Mouse (Mus musculus) kidney, adult 2 months (tissue): Measurements from ENCODE around the gene Maml2.

ENCODE experiments used
- CTCF ChIP-seq: fragments of 200-500 bp; conservative IDR thresholded peaks from 2 replicates; pipeline ENCODE4 v1.5.1; 2011; ENCODE audit warnings: low read depth, mild to moderate bottlenecking, control low read depth, low read length, moderate library complexity, mixed read lengths; ENCODE audit not compliant: insufficient read depth, insufficient read length
- POLR2A ChIP-seq: fragments of 200-500 bp; IDR thresholded peaks from one replicate; pipeline ENCODE4 v1.6.1; 2011; ENCODE audit warnings: low read depth, low read length, control low read depth

- TF ChIP-seq CTCF, result no peak
- no peak for TF ChIP-seq POLR2A
Observed at GRCm38 (mm10) chr9:13601729-13602128, 304.0 kb downstream of the Maml2 start.
